Mouse (Mus musculus): ENCODE data around the gene Ccl3.

Gene Ccl3

GRCm38 (mm10) chr11:83649305-83649841 lies at the start of gene Ccl3:
Gene Ccl3, minus strand, starts transcription at chr11:83649355.
- no peak for DNase-seq

DNA sequence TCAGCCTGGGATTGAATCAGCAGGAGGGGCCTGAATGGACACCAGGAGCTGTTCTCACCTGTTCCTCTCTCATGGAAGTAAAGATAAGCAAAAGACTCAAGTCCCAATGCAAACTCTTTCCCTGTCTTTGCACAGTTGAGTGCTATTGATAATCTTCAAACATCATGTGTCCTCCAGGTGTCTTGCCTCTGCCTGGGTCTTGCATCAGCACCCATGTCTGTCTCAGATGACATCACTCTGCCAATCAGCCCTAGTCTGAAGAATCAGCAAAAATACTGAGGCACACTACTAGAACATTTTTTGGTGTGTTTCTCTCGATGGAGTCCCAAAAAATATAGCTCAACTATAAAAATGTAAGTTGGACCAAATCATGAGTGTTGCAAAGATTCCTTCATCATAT lies 42.9 kb upstream of the Ccl3 start:
- DNase-seq, result no peak

GRCm38 (mm10) chr11:83689918-83690317 lies 40.8 kb upstream of the Ccl3 start:
- DNase-seq, result no peak

DNA sequence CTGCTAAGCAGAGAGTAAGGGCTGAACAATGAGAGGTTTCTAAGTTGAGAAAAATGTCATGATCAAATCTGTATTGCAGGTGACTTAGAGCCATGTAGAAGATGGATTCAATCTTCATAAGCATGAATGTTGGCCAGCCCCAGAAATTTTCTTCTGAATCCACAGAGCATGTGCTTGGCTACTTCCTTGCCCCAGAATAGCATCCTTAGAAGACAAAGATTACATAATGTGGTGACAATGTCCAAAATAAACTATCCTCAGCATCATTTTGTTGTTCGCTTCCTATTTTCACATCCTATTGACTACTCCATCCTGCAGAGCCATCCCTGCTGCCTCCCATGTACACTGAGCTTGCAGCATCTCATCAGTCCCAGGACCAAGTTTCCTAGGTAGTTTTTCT lies 26.5 kb upstream of the Ccl3 start:
- DNase-seq, result no peak

DNA sequence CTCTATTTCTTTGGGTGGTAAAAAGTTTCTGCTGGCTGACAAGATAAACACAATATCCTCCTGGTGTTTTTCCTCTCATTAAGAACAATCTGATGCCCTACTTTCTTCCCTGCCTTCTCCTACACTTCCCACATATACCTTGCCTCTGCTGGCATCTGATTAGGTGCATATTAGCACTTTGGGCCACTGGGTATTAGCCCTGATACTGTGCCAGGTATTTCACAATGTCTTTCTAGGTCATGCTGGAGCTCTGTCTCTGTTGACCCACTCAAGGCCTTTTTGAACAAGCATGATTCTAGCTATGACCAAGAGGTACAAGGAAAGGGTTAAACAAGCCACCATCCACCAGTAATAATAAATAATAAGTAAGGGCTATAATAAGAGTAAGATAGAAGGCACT lies 22.6 kb upstream of the Ccl3 start:
- DNase-seq, result no peak

DNA sequence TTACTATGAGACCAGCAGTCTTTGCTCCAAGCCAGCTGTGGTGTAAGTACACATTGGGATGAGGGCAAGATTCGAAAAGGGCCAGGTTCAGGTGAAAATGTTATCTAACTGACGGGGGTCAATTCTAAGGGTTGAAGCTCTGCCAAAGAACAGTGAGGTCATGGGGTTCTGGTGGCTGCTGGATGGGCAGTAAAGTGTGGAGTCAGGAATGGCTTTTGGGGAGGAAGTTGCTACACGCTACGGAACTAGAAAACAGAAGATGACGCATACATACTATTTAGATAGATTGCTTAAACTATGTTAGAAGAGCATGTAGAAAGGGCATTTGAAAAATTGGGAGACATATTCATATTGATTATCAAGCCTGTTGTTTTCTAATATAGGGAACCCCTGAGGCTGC lies 14.4 kb upstream of the Ccl3 start:
- DNase-seq, result no peak

DNA sequence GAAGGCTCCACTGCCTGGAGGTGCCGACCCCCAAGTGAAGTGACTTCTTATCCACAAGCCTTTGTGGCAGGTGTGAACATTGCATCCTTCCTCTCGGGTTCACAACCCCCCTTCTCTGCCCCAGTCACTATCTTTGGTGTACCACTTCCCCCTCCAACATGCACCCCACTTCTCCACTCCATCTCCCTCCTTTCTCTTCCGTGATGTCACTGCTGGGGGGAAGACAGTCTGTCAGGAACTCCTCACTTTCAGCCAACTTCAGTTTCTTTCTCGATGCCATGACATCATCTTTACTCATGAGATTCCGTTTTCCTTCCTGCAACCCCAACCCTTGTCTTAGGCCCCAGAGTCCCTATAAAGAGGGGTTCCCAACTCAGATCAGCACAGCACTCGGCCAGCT lies 13.0 kb upstream of the Ccl3 start, which contains the start of gene Ccl4:
TSS of gene Ccl4 (plus strand) at position 381 of the 400 bp plus-strand sequence.
- DNase-seq, result no peak

GRCm38 (mm10) chr11:83658797-83659196 lies 9.6 kb upstream of the Ccl3 start:
- no peak for DNase-seq

DNA sequence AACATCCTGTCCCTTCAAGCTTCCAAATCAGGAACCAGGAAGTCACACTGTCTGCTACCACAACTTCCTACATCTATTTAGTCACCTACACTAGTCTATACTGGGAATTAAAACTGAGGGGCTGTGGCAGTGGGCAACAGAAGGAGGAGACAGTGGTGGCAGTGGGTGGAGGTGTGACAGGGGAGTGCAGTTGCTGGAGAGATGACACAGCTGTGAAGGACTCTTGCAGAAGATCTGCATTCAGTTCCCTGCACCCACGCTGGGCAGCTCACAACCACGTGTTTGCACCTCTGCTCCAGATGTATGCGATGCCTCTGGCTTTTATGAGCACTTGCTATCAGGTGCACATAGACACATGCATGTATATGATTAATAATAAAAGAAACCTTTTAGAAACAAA lies 8.4 kb upstream of the Ccl3 start:
- no peak for DNase-seq

- DNase-seq, result no peak
Observed at GRCm38 (mm10) chr11:83654606-83655005, 5.5 kb upstream of the Ccl3 start.

DNA sequence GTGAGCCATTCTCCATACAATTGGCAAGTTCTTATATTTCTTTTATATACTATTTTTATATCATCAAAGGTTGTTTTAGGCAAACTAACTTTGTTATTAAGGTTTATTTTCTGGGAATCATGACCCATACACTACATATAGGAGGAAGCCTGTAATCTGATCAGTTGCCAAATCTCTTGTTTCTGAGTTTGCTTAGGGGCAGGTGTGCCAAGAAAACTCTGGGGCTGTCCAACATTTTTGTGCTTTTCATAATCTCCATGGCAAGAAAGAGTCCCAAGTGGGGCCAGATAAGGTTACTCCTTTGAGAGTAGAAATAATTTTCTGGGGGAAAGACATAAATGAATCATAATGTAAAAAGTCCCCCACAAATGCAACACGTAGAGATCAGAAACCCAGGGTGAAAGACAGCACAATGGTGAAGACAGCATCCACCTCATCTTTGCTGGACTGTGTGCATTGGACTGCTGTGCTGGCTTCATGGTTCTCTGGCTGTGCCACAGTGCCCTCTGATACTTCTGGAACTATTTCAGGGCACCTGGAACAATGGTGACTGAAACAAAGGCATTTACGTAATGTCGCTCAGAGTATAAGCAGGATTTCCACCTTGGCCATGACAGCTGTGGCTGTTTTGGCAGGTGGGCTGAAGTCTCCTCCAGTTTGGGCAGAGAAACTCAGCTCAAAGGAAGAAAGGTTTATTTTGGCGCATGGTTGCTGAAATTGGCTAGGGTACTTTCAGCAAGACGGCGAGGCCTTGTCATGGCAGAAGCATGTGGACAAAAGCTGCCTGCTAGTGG lies 2.6 kb downstream of the Ccl3 start:
- no peak for DNase-seq

- DNase-seq, result no peak
Observed at GRCm38 (mm10) chr11:83645521-83645920, 3.6 kb downstream of the Ccl3 start, which contains the start of gene Rpl9-ps1. Gene Rpl9-ps1, minus strand, starts transcription at chr11:83645621.

GRCm38 (mm10) chr11:83641216-83641615 lies 7.9 kb downstream of the Ccl3 start:
- DNase-seq, result no peak

DNA sequence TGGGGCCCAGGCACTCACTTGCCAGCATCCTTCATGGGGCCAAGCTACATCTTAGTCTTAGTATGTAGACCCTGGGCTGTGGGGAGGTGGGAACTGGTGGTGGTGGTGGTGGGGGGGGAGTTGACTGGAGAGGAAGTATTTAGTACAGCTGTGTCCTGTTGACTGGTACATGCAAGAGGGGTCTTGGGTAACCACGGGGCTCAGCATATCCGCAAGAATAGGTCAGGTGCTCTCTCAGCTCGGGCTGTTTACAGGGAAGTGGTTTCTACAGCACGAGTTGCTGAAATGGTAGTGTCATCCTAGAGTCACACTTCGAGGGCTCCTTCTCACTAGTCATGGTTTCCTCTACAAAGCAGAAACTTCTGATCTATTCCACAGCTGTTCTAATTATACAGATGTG lies 9.0 kb downstream of the Ccl3 start:
- no peak for DNase-seq

DNA sequence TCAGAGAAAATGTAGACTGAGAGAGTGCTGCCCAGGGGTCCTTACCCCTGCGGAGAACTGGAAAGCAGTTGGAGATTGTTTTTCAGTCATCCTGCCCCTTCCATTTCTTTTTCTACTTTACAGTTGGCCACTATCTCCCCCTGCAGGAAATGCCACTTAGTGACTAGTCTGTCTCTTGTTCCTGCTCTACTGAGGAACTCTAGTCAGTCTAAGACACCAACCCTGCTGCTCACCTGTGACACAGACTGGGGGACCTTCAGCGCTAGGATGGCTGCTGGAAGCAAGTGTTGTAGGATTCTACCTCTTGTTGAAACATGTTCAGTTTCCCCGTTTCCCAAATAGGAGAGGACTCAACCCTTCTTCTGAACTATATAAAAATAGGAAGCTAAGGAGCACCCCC lies 9.6 kb downstream of the Ccl3 start:
- DNase-seq, result peak in 1 of 2 experiments; percentile 29

- no peak for DNase-seq
Observed at GRCm38 (mm10) chr11:83638934-83639333, 10.2 kb downstream of the Ccl3 start.

DNA sequence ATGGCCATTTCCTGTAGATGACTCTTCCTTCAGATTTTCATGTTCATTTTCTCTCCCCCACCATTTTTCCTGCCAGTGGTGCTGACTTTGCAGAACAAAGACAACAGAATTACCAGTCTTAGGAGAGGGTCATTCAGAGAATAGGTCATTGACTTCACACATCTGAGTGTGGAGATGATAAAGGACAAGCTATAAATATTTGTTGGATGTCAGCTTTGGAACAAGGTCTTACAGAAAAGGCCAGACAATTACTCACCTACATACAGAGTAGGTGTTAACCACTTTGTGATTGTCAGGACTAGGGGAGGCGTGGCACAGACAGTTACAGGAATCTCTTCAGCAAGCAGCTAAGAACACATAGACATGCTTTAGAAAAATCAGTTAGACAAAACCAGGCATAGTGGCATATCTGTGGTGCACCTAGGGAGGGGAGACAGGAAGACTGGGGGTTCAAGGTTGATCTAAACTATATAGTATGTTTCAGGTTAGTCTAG lies 12.4 kb downstream of the Ccl3 start:
- no peak for DNase-seq

- DNase-seq, result no peak
Observed at GRCm38 (mm10) chr11:83634898-83635297, 14.3 kb downstream of the Ccl3 start.

DNA sequence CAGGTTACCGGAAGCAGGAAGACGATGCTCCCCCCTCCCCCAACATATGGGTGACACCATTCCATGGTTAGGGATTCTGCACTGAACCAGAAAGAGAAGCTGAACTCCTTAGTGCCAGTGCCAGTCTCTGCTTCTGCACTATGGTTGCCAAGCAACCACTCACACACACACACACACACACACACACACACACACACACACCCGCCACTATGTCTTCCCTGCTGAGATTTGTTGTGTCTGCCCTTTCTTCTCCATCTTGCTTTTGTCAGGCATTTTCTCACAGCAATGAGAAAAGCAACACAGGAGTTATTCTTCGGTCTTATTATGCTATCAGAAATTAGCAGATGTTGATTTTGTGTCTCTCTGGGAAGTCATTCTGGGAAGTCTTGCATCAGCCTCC lies 14.7 kb downstream of the Ccl3 start:
- no peak for DNase-seq

GRCm38 (mm10) chr11:83632744-83633143 lies 16.4 kb downstream of the Ccl3 start:
- DNase-seq, result peak in 1 of 2 experiments; percentile 56

DNA sequence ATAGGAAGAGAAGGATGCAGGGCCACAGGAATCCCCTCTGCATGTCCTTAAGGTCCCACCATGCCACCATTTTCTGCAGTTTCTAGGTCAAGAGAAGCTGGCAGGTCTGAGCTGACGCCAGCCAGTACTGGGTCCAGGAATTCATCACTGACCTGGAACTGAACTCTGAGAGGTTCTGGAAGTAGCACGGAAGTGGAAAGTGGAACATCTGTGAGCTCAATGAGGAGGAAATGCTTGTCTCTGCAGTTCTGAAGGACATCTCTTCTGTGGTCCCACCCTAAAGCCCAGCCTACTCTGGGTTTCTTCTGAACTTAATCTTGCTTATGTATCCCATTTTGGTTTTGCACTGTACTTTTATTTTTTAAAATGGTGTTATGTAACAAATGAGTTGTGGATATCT lies 18.1 kb downstream of the Ccl3 start:
- no peak for DNase-seq

DNA sequence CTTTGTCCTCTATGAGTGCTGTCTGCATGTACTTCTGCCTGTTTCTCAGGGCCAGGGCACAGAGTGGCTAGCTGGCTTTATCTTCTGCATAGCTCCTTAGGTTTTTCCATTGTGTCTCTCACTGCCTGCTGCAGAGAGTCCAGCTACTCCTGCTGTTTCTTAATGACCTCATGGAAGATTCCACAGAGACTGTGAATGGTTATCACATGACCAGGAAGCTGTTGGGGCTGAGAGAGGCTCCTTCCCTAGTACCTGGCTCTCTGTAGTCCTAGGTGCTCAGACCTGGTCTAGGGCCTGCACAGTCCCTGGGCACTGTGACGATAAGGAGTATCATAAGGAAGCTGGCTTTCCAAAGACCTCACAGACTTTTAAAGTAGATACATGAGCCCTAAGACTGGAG lies 18.5 kb downstream of the Ccl3 start:
- DNase-seq, result no peak

GRCm38 (mm10) chr11:83628808-83629207 lies 20.3 kb downstream of the Ccl3 start:
- no peak for DNase-seq

GRCm38 (mm10) chr11:83623586-83623985 lies 25.6 kb downstream of the Ccl3 start:
- DNase-seq, result no peak

Measured in kidney, postnatal 36 days (tissue).